Mouse (Mus musculus) kidney, postnatal 4 days (tissue): ENCODE measurements at regions not wholly inside any gene's neighbourhood (a gene's known extent, or its start where the extent isn't known, plus 50 kb on each side); places are given as distances from the start of the nearest gene placed in this dataset.

ENCODE experiments used
- DNase-seq, 2 experiments: peaks; one replicate each; pipeline ENCODE4 v3.0.0; 2021; ENCODE audit warnings: mixed read lengths in 2 of 2

GRCm38 (mm10) chr2:94983484-94983883 lies 545.5 kb upstream of the Api5 start:
- DNase-seq: no peak

- DNase-seq: no peak
Observed at GRCm38 (mm10) chr2:94963520-94963919, 525.6 kb upstream of the Api5 start.

- no peak for DNase-seq
Observed at GRCm38 (mm10) chr2:94945646-94946045, 507.7 kb upstream of the Api5 start.

GRCm38 (mm10) chr2:94932115-94932514 lies 494.2 kb upstream of the Api5 start:
- no peak for DNase-seq

GRCm38 (mm10) chr2:94919361-94919760 lies 481.4 kb upstream of the Api5 start:
- DNase-seq: peak; percentile 34 to 45

GRCm38 (mm10) chr2:94918062-94918461 lies 480.1 kb upstream of the Api5 start:
- DNase-seq: no peak

GRCm38 (mm10) chr2:94901580-94901979 lies 463.6 kb upstream of the Api5 start:
- no peak for DNase-seq
